Mouse (Mus musculus) bone marrow macrophage, adult 2 months (primary cell): ENCODE data around the gene Plgrkt. TPM values are rescaled to one million over a fixed set of nuclear protein-coding genes. Genes with fewer than 3 reads are reported as not detected.

Experiments used
- H3K27ac ChIP-seq: 2 replicates; pipeline ENCODE4 v1.5.1; 2012; ENCODE audit warnings: low read depth, low read length; ENCODE audit not compliant: insufficient read depth
- H3K4me1 ChIP-seq: 2 replicates; pipeline ENCODE4 v1.6.1; 2012; ENCODE audit warnings: low read length; ENCODE audit not compliant: control insufficient read depth, insufficient read depth
- H3K4me3 ChIP-seq: 2 replicates; pipeline ENCODE4 v1.5.1; 2012; ENCODE audit warnings: mild to moderate bottlenecking, low read length, moderate library complexity; ENCODE audit not compliant: insufficient read depth
- CTCF ChIP-seq: IDR thresholded peaks from 2 replicates; pipeline ENCODE4 v1.5.1; 2012; ENCODE audit warnings: low read depth, mild to moderate bottlenecking, low read length, moderate library complexity
- POLR2A ChIP-seq: IDR thresholded peaks from 2 replicates; pipeline ENCODE4 v1.6.1; 2012; ENCODE audit warnings: mild to moderate bottlenecking, low read depth, low read length, borderline replicate concordance
- polyA plus RNA-seq: library from polyadenylated mRNA; stranded (reverse); fragments of >200 nt; gene quantifications from 2 replicates; pipeline ENCODE4 v1.2.4, GENCODE M21; 2012; ENCODE audit not compliant: missing spikeins, insufficient read depth, insufficient read length

Plgrkt gene
- polyA plus RNA-seq, 1 experiment = 181 TPM

DNA sequence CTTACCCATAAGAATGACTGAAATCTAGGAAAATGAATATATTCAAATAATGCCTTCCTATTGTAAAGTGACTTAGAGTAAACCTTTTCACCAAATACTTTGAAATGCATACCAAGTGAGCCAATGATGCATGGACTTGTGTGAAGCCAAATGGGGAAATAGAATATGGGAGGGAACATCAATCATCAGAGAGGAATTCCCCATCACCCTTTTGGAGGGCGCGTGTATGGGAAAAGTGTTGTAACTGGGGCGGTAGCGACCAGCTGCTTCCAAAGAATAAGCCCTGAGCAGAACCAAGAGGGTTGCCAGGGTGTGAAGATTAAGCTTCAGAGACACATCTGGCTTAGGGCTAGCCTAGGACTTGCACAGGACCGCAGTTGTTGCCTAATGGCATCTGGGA lies 16.2 kb upstream of the Plgrkt start:
- H3K4me1 ChIP-seq = peaks cover 31% of the 10 kb centered on the region
- TF ChIP-seq POLR2A (no peak), CTCF (no peak)
- no peak overlapping the region for H3K4me3 ChIP-seq

DNA sequence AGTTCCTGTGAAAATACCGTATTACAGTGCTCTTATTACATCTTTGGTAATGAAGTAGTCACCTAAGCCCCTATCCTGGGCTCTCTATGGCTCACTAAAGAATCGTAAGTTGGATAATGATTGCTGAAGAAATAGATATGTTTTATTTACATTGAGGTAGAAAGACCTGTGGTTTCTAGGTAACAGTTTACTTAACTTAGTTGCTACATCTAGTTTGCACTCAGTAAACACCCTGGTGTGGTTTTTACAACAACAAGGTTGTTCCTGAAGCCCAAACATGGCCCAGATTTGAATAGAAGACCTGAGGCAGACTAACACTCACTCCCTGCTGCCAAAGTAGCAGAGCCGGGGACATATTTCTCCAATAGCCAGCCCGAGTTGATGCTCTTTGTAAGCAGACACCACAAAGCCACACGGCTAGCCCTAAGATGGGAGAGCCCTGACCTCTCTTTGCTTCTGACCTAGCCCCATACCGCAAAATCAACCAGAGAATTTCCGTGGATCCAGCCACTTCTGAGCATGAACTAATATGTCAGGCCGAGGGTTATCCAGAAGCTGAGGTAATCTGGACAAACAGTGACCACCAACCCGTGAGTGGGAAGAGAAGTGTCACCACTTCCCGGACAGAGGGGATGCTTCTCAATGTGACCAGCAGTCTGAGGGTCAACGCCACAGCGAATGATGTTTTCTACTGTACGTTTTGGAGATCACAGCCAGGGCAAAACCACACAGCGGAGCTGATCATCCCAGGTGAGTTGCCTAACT lies 12.8 kb upstream of the Plgrkt start:
- TF ChIP-seq CTCF (no peak), POLR2A (no peak)
- no peak overlapping the region for H3K4me3 ChIP-seq
- H3K27ac ChIP-seq = no peak overlapping the region
- peaks cover 27% of the 10 kb centered on the region for H3K4me1 ChIP-seq

More for the DNA sequence above, 16.2 kb upstream of the Plgrkt start:
- H3K27ac ChIP-seq = peak overlapping the region; percentile 39; the same call in 1 of the 2 replicates

DNA sequence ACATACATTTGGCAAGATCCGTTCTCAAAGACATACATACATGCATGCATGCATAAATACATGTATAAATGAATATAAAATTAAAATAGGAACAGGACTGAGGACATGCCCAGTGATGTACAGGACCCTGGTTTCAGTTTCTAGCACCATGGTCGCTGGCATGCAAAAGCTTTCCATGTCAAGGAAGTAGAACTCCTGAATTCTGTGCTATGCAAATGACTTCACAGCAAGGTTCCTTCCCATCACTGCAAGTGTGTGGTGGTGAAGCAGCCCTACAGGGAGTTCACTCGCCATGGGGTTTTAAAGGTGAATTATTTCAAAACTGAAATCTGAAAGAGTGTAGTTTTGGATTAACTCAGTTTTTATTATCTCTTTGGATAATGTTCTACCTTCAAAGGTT lies 9.2 kb upstream of the Plgrkt start:
- Histone ChIP-seq H3K27ac (no peak overlapping the region), H3K4me1 (peaks cover 3% of the 10 kb centered on the region; the same call in 1 of the 2 replicates), H3K4me3 (no peak overlapping the region)
- no peak for TF ChIP-seq CTCF
- no peak for TF ChIP-seq POLR2A

DNA sequence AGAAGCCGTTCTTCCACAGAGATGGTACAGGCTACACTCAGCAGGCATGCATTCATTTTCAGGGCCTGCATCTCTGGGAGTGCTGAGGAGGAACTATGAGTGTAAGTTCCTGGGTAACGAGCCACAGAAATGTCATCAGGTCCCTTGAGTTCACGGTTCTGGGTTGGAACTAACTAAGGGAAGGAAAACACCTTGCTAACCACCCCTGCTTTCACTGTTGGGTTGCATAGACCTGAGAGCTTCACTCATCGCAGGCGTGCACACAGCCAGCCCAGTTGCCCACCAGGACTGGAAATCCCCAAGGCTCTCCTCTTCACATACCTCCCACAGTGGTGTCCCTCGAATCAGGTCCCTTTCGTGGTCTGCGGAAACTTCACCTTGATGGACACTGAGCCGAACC lies 7.8 kb upstream of the Plgrkt start:
- Histone ChIP-seq H3K27ac (no peak overlapping the region), H3K4me1 (no peaks in the 10 kb centered on the region; the same call in none of the 2 replicates), H3K4me3 (no peak overlapping the region)
- TF ChIP-seq POLR2A = no peak
- no peak for TF ChIP-seq CTCF

DNA sequence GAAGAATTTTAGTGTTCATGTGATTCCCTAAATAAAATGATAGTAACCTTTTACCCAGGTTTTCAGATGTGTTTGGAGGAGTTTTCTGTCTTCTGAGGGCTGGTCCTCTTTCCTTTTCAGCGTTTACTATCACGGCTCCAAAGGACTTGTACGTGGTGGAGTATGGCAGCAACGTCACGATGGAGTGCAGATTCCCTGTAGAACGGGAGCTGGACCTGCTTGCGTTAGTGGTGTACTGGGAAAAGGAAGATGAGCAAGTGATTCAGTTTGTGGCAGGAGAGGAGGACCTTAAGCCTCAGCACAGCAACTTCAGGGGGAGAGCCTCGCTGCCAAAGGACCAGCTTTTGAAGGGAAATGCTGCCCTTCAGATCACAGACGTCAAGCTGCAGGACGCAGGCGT lies 6.2 kb upstream of the Plgrkt start:
- Histone ChIP-seq H3K4me3 (no peak overlapping the region), H3K4me1 (peaks cover 5% of the 10 kb centered on the region), H3K27ac (no peak overlapping the region)
- TF ChIP-seq POLR2A (no peak), CTCF (no peak)

DNA sequence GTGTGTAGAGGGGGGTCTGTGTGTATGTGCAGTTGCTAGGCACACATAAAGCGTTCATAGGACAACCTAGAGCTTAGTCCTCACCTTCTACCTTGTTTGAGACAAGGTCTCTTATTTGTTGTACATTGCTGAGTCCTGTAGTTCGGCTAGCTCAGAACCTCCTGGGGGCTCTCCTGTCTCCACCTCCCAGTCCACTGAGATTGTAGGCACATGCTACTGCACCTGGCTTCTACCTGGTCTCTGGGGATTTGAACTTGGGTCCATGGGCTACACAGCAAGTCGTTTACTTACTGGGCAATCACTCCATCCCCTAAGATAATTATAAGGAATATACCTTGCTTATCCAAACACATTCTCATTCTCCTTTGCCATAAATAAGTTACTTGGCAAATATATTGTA lies 5.4 kb upstream of the Plgrkt start:
- no peak overlapping the region for H3K27ac ChIP-seq

DNA sequence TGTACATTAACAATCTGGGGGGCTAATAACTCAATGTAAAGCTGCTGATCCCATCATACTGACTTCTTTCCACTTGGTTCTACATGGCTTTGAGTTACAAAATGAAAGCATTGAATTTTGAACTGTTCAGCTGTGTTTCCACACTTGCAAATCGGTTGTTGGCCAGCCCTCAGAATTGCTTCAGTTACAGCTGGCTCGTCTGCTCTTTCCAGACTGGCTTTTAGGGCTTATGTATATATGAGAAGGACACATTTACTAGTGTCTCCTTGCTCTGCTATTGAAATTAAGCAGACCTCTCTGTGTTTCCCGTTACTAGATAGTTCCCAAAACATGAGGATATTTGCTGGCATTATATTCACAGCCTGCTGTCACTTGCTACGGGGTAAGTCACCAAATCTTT lies 4.9 kb upstream of the Plgrkt start:
- peaks cover 5% of the 10 kb centered on the region for H3K4me1 ChIP-seq
- peak overlapping the region; percentile 47 for H3K27ac ChIP-seq
- TF ChIP-seq POLR2A (no peak), CTCF (no peak)
- peak overlapping the region; percentile 70 for H3K4me3 ChIP-seq

More for the DNA sequence above, 5.4 kb upstream of the Plgrkt start:
- TF ChIP-seq POLR2A (no peak), CTCF (no peak)
- H3K4me1 ChIP-seq = peaks cover 5% of the 10 kb centered on the region
- H3K4me3 ChIP-seq = no peak overlapping the region

DNA sequence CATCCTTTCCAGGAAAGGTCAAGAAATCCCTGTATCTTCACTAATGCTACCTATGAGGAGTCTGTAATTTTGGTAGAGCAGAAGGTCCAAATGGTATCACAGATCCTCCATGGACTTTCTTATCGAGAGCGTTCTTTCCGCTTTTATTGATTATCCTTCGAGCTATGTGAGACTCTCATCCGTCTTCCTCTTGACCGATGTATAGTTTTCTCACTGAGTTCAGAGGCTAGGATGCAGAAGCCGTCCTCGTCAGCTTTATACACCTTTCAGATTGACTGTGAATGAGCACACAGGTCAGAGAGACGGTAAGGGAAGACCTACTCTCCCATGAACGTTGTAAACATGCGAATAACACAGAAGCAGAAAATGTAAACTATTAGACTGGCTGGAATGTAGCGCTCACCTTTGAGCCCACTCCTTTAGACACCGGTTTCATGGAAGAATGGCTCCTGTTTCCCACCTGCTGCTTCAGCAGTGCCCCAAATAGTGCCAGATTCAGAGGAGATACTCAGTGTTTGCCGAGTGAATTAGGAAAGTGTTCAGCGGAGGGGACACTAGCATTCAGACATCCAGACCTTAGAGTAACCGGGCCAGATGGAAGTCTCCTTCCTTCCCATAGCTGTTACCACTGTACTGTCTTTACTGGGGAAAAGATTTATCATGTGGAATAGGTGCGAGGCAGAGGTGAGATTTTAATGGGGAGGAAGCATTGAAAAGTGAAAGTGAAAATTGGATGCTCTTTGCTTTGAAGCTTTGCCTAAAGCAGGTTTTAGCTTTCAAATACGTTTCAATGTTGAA lies 4.3 kb upstream of the Plgrkt start:
- TF ChIP-seq POLR2A (no peak), CTCF (no peak)
- H3K4me3 ChIP-seq = peak overlapping the region; percentile 70
- no peak overlapping the region; the same call in 1 of the 2 replicates for H3K27ac ChIP-seq
- peaks cover 5% of the 10 kb centered on the region for H3K4me1 ChIP-seq

DNA sequence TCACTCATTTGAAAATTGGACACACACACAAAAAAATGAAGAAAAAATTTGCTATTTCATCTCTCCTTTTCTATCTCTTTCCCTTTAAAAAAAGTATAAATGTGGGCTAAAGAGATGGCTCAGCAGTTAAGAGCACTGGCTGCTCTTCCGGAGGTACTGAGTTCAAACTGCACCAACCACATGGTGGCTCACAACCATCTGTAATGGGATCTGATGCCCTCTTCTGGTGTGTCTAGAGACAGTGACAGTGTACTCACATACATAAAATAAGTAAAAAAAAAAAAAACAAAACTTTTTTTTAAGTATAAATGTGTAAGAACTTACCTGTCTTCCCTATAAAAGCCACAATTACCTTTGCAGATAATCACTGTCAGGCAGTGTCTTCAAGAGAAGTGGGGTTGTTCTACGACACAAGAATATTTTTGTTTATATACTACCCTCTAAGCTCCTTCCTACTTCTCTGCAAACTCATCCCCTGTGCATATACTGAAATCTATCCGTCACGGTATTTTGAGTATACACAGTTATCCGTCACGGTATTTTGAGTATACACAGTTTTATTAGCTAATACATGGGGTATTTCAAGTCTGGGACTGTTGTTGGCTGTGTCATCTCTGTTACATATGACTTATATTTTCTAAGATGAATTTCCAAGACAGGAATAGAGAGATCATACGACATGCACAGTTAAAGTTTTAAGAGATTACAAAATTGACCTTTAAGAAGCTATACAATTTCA lies 3.5 kb upstream of the Plgrkt start:
- TF ChIP-seq POLR2A (no peak), CTCF (no peak; the same call in 1 of the 2 replicates)
- no peak overlapping the region for H3K4me3 ChIP-seq
- peaks cover 9% of the 10 kb centered on the region for H3K4me1 ChIP-seq
- no peak overlapping the region for H3K27ac ChIP-seq
